Mouse (Mus musculus): ENCODE measurements around the gene Nucks1.
"Not testable (repeated sequence)": the region's sequence is repeated elsewhere in the genome, so short reads cannot be mapped to it uniquely, and the experiment has no call there.

Gene Nucks1

DNA sequence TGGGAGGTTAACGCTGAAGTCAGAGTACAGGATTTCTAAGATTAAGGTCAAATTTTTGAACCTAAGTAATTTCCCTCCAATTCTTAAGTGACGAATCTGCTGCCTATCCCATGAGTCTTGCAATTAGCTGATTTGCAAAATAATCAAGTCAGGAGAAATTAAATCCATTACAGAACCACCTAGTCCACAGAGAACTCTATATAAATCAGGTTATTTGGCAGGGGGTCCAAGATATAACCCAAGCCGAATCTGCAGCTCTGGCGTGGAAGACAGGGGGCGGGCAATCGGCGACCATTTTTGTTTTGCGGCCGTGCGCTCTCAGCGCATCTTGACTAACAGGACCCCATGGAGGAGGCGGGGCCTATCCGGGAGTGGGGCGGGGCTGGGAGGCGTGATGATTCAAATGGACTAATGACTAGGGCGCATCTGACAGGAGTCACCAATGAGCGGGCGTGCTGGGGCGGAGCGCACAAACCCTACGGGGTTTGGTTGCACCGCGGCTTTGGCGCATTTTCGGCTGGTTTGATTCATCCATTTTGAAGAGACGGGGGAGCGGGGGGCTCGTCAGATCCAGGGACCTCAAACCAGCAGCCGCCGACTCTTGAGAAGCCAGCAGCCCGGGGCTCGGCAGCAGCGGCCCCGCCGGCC, at the start of gene Nucks1:
Gene Nucks1 (plus strand): TSS at position 534 of the 648 bp plus-strand sequence.
- DNase-seq (ENCODE audit: low spot score): peak; percentile 100

DNA sequence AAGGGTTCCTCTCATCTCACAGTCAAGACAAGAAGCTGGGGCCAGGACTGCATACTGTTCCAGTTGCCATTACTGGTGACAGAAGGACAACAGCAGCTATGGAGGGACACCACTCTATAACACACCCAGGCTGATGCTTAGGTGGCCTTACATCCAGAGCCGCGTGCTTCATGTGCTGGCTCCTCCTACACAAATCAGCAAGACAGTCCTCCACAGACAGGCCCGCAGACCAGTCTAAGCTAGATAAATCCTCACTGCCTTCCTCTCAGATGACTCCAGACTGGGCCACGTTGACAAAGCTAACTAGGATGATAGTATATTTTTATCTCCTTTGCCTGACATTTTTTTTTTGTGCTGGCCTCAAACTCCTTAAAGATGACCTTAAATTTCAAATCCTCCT, 48.5 kb upstream of the Nucks1 start:
- DNase-seq (ENCODE audit: low spot score): no peak

GRCm38 (mm10) chr1:131865596-131865995, 44.7 kb upstream of the Nucks1 start:
- DNase-seq (ENCODE audit: low spot score): no peak

DNA sequence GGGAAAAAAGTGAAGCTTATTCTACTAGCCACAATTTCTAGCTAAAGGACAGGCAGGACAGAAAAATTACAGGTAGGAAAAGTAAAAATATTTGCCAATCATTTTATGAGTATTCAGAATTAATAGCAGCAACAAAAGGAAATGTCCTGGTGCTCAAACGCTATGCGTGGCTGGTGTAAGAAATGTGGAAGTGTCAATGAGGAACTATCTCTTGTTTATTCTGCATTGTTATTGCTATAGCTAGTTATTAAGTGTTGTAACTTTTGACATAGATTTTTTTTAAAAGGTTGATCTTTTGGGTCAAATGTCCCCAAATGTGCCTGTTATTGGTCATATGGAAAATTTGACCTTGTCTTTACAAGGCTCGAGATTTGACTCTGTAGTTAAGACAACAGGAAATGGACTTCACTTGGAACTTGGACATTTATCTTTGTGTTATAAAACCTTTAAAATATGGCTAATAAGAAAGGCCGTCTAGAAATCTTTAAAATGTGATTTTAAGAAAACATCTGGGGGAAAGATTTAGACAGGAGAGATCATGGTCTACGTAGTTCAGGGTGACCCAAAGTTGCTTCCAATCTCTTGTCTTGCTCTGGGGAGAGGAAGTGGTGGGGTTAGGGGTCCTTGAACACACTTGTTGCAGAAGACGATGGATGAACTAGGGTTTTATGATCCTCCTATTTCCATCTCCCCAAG, 43.9 kb upstream of the Nucks1 start:
- DNase-seq (ENCODE audit: low spot score): peak; percentile 8

GRCm38 (mm10) chr1:131867093-131867945, 43.0 kb upstream of the Nucks1 start, which contains the start of gene Rab29:
Gene Rab29, plus strand, starts transcription at chr1:131867224.
- DNase-seq (ENCODE audit: low spot score): peak; percentile 96

- DNase-seq (ENCODE audit: low spot score): peak; percentile 2
Measured at GRCm38 (mm10) chr1:131867946-131868290, 42.4 kb upstream of the Nucks1 start.

GRCm38 (mm10) chr1:131869561-131869960, 40.8 kb upstream of the Nucks1 start:
- DNase-seq (ENCODE audit: low spot score): no peak

GRCm38 (mm10) chr1:131872856-131873255, 37.5 kb upstream of the Nucks1 start:
- DNase-seq (ENCODE audit: low spot score): no peak

- no peak for DNase-seq (ENCODE audit: low spot score)
Measured at GRCm38 (mm10) chr1:131879816-131880215, 30.5 kb upstream of the Nucks1 start.

DNA sequence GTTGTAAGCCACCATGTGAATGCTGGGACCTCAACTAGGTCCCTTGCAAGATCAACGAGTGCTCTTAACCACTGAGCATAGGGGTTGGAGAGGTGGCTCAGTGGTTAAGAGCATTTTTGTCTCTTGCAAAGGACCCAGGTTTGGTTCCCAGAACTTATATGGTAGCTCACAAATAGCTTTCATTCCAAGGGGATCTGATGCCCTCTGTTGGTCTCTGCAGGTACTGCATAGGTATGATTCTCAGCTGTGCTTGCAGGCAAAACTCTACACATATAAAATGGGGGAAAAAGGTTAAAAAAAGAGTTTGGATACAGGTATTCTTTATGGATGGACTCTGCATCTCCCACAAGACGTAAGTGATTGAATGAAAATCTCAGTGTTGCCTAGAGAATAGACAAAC, 27.5 kb upstream of the Nucks1 start:
- peak; percentile 5 for DNase-seq (ENCODE audit: low spot score)

DNA sequence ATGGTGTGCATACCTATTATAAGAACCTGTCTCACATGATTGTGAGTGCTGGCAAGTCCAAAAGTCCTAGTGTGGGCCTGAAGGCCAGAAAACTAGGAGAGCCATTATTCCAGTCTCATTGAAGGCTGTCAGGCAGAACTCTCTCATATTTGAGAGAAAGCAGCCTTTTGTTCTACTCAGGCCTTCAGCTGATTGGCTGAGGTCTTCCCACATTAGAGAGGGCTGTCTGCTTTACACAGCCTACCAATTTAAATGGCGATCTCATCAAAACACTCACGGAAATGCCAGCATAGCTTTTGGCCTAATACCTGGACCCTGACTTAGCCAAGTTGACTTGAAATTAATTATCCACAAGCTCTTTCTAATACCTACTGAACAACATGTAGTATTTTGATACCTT, 24.2 kb upstream of the Nucks1 start:
- DNase-seq (ENCODE audit: low spot score): no peak

DNA sequence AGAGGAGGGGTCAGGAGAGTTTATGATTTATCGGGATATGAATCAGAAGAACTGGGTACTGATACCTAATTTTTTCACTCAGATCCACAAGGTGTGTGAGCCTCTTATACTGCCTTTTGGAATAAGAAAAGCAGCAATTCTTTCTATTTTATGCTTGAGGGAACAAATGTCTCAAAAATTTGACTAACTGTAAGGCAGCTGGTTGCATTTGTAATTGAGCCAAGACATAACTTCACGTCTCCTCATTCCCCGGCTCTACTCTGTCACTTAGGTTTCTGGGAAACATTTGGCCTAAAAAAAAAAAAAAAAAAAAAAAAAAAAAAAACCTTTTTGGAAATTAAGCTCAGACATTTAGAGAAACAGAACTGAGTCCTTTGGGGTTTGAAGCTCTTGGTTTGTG, 23.7 kb upstream of the Nucks1 start:
- DNase-seq (ENCODE audit: low spot score): no peak

- no peak for DNase-seq (ENCODE audit: low spot score)
Measured at GRCm38 (mm10) chr1:131890043-131890658, 20.2 kb upstream of the Nucks1 start.

DNA sequence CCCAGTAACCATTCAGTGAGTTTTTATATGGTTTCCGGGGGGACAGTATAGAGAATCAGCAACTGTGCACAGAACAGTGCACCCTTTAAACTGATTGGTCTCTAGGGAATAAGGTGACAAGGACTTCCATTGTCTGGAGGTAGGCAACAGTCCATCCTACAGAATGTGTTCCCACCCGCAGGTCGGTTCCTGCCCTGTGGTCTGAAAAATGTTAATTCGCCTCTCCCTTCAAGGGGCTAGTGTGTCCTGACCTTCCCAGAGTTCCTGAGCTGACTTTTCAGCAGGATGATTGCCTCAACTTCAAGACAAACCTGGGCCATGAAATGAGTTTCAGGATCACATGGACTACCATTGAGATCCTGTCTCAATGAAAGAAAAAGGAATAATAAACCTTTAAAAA, 18.9 kb upstream of the Nucks1 start:
- no peak for DNase-seq (ENCODE audit: low spot score)

- DNase-seq (ENCODE audit: low spot score): no peak
Measured at GRCm38 (mm10) chr1:131902679-131903078, 7.7 kb upstream of the Nucks1 start.

DNA sequence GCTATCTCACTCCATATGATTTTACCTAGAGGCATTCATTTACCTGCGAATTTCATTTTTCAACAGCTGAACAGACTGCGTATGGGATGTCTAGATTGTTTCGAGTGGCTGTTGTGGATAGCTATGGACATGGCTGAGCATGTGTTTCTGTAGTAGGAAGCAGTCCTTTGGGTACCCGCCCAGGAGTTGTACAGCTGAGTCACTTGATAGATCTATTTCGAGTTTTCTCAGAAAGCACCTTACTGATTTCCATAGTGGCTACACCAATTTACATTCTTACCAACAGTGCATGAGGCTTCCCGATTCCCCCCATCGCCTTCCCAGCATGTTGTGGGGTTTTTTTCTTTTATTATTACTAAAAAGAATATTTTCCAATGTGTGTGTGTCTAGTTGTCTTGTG, 7.1 kb upstream of the Nucks1 start:
- no peak for DNase-seq (ENCODE audit: low spot score)

DNA sequence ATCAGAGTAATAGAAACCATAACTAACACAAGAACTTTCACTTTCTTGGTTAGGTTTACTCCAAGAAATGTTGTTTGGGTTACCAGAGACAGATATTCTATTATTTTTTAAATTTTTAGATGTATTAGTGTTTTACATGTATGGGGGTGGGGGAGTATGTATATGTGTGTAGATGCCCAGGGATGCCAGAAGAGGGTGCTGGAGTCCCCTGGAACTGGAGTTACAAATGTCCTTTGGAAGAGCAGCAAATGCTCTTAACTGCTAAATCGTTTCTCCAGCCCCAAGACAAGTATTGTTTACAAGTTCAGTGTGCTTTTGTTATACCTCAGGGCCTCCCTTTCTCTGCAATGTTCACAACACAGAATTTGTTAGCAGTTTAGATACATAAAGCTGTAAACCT, 4.8 kb upstream of the Nucks1 start:
- no peak for DNase-seq (ENCODE audit: low spot score)

- DNase-seq (ENCODE audit: low spot score): no peak
Measured at GRCm38 (mm10) chr1:131908456-131908855, 1.9 kb upstream of the Nucks1 start.

DNA sequence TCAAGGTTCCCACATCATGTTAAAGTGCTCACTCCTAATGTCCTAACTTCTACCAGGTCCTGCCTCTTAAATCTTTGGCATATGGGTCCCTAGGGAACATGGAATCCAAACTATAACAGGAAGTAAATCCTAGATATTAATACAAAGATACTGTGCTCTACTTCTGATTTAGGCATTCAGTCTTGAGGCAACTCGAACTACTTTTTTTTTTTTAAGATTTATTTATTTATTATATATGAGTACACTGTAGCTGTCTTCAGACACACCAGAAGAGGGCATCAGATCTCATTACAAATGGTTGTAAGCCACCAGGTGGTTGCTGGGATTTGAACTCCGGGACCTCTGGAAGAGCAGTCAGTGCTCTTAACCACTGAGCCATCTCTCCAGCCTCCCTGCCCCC, 1.1 kb upstream of the Nucks1 start:
- DNase-seq (ENCODE audit: low spot score): not testable (repeated sequence)

- DNase-seq (ENCODE audit: low spot score): peak; percentile 76
Measured at GRCm38 (mm10) chr1:131910674-131911558, 582 bp downstream of the Nucks1 start.

DNA sequence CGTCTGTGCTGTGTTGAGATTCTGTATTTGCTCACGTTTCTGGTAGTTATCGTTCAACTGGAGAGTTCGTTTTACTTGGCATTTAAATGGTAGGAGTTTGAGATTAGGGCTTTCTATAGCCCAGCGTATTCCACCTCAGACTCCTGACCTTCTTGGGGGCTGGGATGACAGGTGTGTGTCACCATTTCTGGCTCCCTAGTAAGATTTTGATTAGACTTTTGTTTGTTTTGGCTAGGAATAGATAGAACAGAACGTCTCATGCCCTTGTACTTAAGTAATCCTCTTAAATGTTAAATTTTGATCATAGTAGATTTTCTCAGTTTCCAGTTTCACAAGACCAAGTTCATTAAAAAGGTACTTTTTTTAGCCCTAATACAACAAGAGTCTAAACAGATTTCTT, 7.3 kb downstream of the Nucks1 start:
- no peak for DNase-seq (ENCODE audit: low spot score)

All from lung, postnatal 25 days (tissue).